Mouse (Mus musculus) cerebellum, adult 9-10 months (tissue): ENCODE measurements around the gene Svip.

Experiments used
- DNase-seq: peaks from one replicate; pipeline ENCODE4 v3.0.0; 2022

The Svip gene

GRCm38 (mm10) chr7:51960698-51961374 lies 45.0 kb downstream of the Svip start:
- DNase-seq, result no peak

GRCm38 (mm10) chr7:51957766-51958165 lies 48.1 kb downstream of the Svip start:
- no peak for DNase-seq

- DNase-seq, result no peak
These were observed 50.3 kb downstream of the Svip start for GRCm38 (mm10) chr7:51955424-51956041.
